Mouse (Mus musculus) forebrain, embryonic 13.5 days (tissue): ENCODE measurements at regions not wholly inside any gene's neighbourhood (a gene's known extent, or its start where the extent isn't known, plus 50 kb on each side); places are given as distances from the start of the nearest gene placed in this dataset.

Experiments used
- ATAC-seq: fragments of 200-750 bp; cut with Nextera tagmentation; 2 replicates; pipeline ENCODE4 v1.8.0; 2017
- H3K27ac ChIP-seq: fragments of 300-500 bp; sonication (generic); 2 replicates; pipeline ENCODE4 v1.5.1; 2015; ENCODE audit warnings: inconsistent platforms, mild to moderate bottlenecking, moderate library complexity
- H3K27me3 ChIP-seq: fragments of 300-500 bp; sonication (generic); 2 replicates; pipeline ENCODE4 v1.6.1; 2015; ENCODE audit warnings: mild to moderate bottlenecking, inconsistent platforms
- H3K36me3 ChIP-seq: fragments of 300-500 bp; sonication (generic); 2 replicates; pipeline ENCODE4 v1.6.1; 2015; ENCODE audit warnings: mild to moderate bottlenecking, inconsistent platforms; ENCODE audit not compliant: poor library complexity, severe bottlenecking
- H3K4me1 ChIP-seq: fragments of 300-500 bp; sonication (generic); 2 replicates; pipeline ENCODE4 v1.6.1; 2015; ENCODE audit warnings: inconsistent platforms
- H3K4me2 ChIP-seq: fragments of 300-500 bp; sonication (generic); 2 replicates; pipeline ENCODE4 v1.6.1; 2015; ENCODE audit warnings: inconsistent platforms, mild to moderate bottlenecking, moderate library complexity
- H3K4me3 ChIP-seq: fragments of 300-500 bp; sonication (generic); 2 replicates; pipeline ENCODE4 v1.5.1; 2015; ENCODE audit warnings: mild to moderate bottlenecking, inconsistent platforms
- H3K9ac ChIP-seq: fragments of 300-500 bp; sonication (generic); 2 replicates; pipeline ENCODE4 v1.6.1; 2015; ENCODE audit warnings: mild to moderate bottlenecking, inconsistent platforms
- H3K9me3 ChIP-seq: fragments of 300-500 bp; sonication (generic); replicated peaks from 2 replicates; pipeline ENCODE4 v1.6.1; 2016; ENCODE audit warnings: inconsistent platforms
- WGBS: fragments of 180-500 bp; shearing (Covaris S2); methylation state at CpG from one replicate; pipeline ENCODE4 v1.1.7; 2015; 5-methylcytosine and 5-hydroxymethylcytosine counted together

- H3K27me3 ChIP-seq = no peaks in the 10 kb centered on the region
- H3K4me1 ChIP-seq = peaks cover 39% of the 10 kb centered on the region
- H3K4me3 ChIP-seq = peak overlapping the region; percentile 33
- WGBS = 5% methylated on average over 15 of the region's 15 CpGs
- ATAC-seq = peak; percentile 19
- H3K9ac ChIP-seq = peak overlapping the region; percentile 56
- H3K36me3 ChIP-seq = no peaks in the 10 kb centered on the region
- no peaks in the 10 kb centered on the region for H3K9me3 ChIP-seq
- H3K4me2 ChIP-seq = peak overlapping the region; percentile 68
- peak overlapping the region; percentile 95 for H3K27ac ChIP-seq
Measured at GRCm38 (mm10) chr8:34326614-34326965, 215.1 kb upstream of the Gm10131 start.

- Histone ChIP-seq H3K4me2 (peak overlapping the region; percentile 68), H3K9ac (peak overlapping the region; percentile 56), H3K4me3 (peak overlapping the region; percentile 33), H3K27me3 (no peaks in the 10 kb centered on the region), H3K27ac (peak overlapping the region; percentile 95), H3K9me3 (no peaks in the 10 kb centered on the region), H3K4me1 (peaks cover 40% of the 10 kb centered on the region), H3K36me3 (no peaks in the 10 kb centered on the region)
- peak; percentile 88 for ATAC-seq
- under 1% methylated on average over 14 of the region's 17 CpGs for WGBS
Measured at GRCm38 (mm10) chr8:34325841-34326613, 214.5 kb upstream of the Gm10131 start.

GRCm38 (mm10) chr8:34320158-34320587 is 208.6 kb upstream of the Gm10131 start:
- Histone ChIP-seq H3K4me3 (no peak overlapping the region), H3K4me2 (peak overlapping the region; percentile 37), H3K4me1 (peaks cover 47% of the 10 kb centered on the region), H3K27me3 (no peaks in the 10 kb centered on the region), H3K36me3 (no peaks in the 10 kb centered on the region), H3K27ac (peak overlapping the region; percentile 79), H3K9me3 (no peaks in the 10 kb centered on the region), H3K9ac (no peak overlapping the region)
- peak; percentile 82 for ATAC-seq
- under 1% methylated on average over 6 of the region's 6 CpGs for WGBS

GRCm38 (mm10) chr8:34319719-34320118 is 208.2 kb upstream of the Gm10131 start:
- Histone ChIP-seq H3K36me3 (no peaks in the 10 kb centered on the region), H3K27ac (peak overlapping the region; percentile 79), H3K4me3 (no peak overlapping the region), H3K4me1 (peaks cover 43% of the 10 kb centered on the region), H3K9me3 (no peaks in the 10 kb centered on the region), H3K9ac (no peak overlapping the region), H3K4me2 (peak overlapping the region; percentile 37), H3K27me3 (no peaks in the 10 kb centered on the region)
- WGBS = 73% methylated on average over 5 of the region's 5 CpGs
- no peak; the same call in 1 of the 2 replicates for ATAC-seq

- H3K9me3 ChIP-seq = no peaks in the 10 kb centered on the region
- no peak overlapping the region for H3K27ac ChIP-seq
- no peaks in the 10 kb centered on the region for H3K36me3 ChIP-seq
- peaks cover 22% of the 10 kb centered on the region for H3K4me1 ChIP-seq
- no peaks in the 10 kb centered on the region for H3K27me3 ChIP-seq
- no peak overlapping the region for H3K4me3 ChIP-seq
- no peak overlapping the region for H3K4me2 ChIP-seq
- H3K9ac ChIP-seq = no peak overlapping the region
- ATAC-seq = no peak
Measured at GRCm38 (mm10) chr8:34315233-34315632, 203.7 kb upstream of the Gm10131 start.

GRCm38 (mm10) chr8:34305542-34306485 is 194.3 kb upstream of the Gm10131 start:
- no peak overlapping the region for H3K4me2 ChIP-seq
- 37% methylated on average over 7 of the region's 7 CpGs for WGBS
- H3K27me3 ChIP-seq = no peaks in the 10 kb centered on the region
- no peaks in the 10 kb centered on the region for H3K36me3 ChIP-seq
- H3K27ac ChIP-seq = no peak overlapping the region
- peaks cover 4% of the 10 kb centered on the region; the same call in 1 of the 2 replicates for H3K9me3 ChIP-seq
- H3K4me1 ChIP-seq = peaks cover 8% of the 10 kb centered on the region
- no peak overlapping the region for H3K9ac ChIP-seq
- no peak overlapping the region for H3K4me3 ChIP-seq
- no peak for ATAC-seq

- WGBS = 89% methylated on average over 11 of the region's 11 CpGs
- Histone ChIP-seq H3K9me3 (peaks cover 4% of the 10 kb centered on the region; the same call in 1 of the 2 replicates), H3K9ac (no peak overlapping the region), H3K4me2 (no peak overlapping the region), H3K4me1 (peaks cover 16% of the 10 kb centered on the region), H3K27ac (no peak overlapping the region), H3K4me3 (no peak overlapping the region), H3K27me3 (no peaks in the 10 kb centered on the region), H3K36me3 (no peaks in the 10 kb centered on the region)
- ATAC-seq = no peak
Measured at GRCm38 (mm10) chr8:34303815-34304214, 192.3 kb upstream of the Gm10131 start.

GRCm38 (mm10) chr8:34300331-34300903 is 188.9 kb upstream of the Gm10131 start:
- 46% methylated on average over 15 of the region's 15 CpGs for WGBS
- Histone ChIP-seq H3K4me1 (peaks cover 7% of the 10 kb centered on the region; the same call in 1 of the 2 replicates), H3K27me3 (no peaks in the 10 kb centered on the region), H3K9ac (no peak overlapping the region), H3K36me3 (no peaks in the 10 kb centered on the region), H3K27ac (no peak overlapping the region), H3K4me2 (no peak overlapping the region), H3K9me3 (no peaks in the 10 kb centered on the region), H3K4me3 (no peak overlapping the region)
- ATAC-seq = peak; percentile 86

GRCm38 (mm10) chr8:34294721-34295120 is 183.2 kb upstream of the Gm10131 start:
- Histone ChIP-seq H3K4me2 (no peak overlapping the region), H3K9ac (no peak overlapping the region), H3K9me3 (peaks cover 6% of the 10 kb centered on the region), H3K27me3 (no peaks in the 10 kb centered on the region), H3K4me3 (no peak overlapping the region), H3K36me3 (no peaks in the 10 kb centered on the region), H3K4me1 (no peaks in the 10 kb centered on the region), H3K27ac (no peak overlapping the region)
- no peak for ATAC-seq
- WGBS = 75% methylated on average over 8 of the region's 8 CpGs

- no peak overlapping the region for H3K9ac ChIP-seq
- no peak for ATAC-seq
- H3K9me3 ChIP-seq = peaks cover 6% of the 10 kb centered on the region
- no peaks in the 10 kb centered on the region for H3K27me3 ChIP-seq
- no peak overlapping the region for H3K4me3 ChIP-seq
- 83% methylated on average over 4 of the region's 4 CpGs for WGBS
- no peak overlapping the region for H3K27ac ChIP-seq
- no peaks in the 10 kb centered on the region for H3K36me3 ChIP-seq
- H3K4me1 ChIP-seq = no peaks in the 10 kb centered on the region
- H3K4me2 ChIP-seq = no peak overlapping the region
Measured at GRCm38 (mm10) chr8:34290670-34291069, 179.1 kb upstream of the Gm10131 start.

GRCm38 (mm10) chr8:34287801-34288200 is 176.3 kb upstream of the Gm10131 start:
- H3K27me3 ChIP-seq = no peaks in the 10 kb centered on the region
- H3K9me3 ChIP-seq = no peaks in the 10 kb centered on the region
- H3K9ac ChIP-seq = no peak overlapping the region
- H3K4me2 ChIP-seq = no peak overlapping the region
- no peak overlapping the region for H3K4me3 ChIP-seq
- H3K36me3 ChIP-seq = no peaks in the 10 kb centered on the region
- H3K4me1 ChIP-seq = no peaks in the 10 kb centered on the region
- no peak for ATAC-seq
- H3K27ac ChIP-seq = no peak overlapping the region
- WGBS = 83% methylated on average over 2 of the region's 2 CpGs

- H3K4me3 ChIP-seq = no peak overlapping the region
- no peak overlapping the region for H3K27ac ChIP-seq
- no peaks in the 10 kb centered on the region for H3K9me3 ChIP-seq
- no peaks in the 10 kb centered on the region for H3K4me1 ChIP-seq
- no peaks in the 10 kb centered on the region for H3K27me3 ChIP-seq
- H3K36me3 ChIP-seq = no peaks in the 10 kb centered on the region
- no peak overlapping the region for H3K9ac ChIP-seq
- WGBS = 95% methylated on average over 3 of the region's 3 CpGs
- H3K4me2 ChIP-seq = no peak overlapping the region
- no peak for ATAC-seq
Measured at GRCm38 (mm10) chr8:34284576-34284975, 173.0 kb upstream of the Gm10131 start.
